Mouse (Mus musculus) hindbrain, embryonic 14.5 days (tissue): Measurements from ENCODE around the gene Pi4kb. TPM values are rescaled to one million over a fixed set of nuclear protein-coding genes. Genes with fewer than 3 reads are reported as not detected.
"Not testable (repeated sequence)": the region's sequence is repeated elsewhere in the genome, so short reads cannot be mapped to it uniquely, and the experiment has no call there.

Source experiments
- ATAC-seq: fragments of 200-750 bp; cut with Nextera tagmentation; 2 replicates; pipeline ENCODE4 v1.8.0; 2017; ENCODE audit warnings: moderate number of reproducible peaks, mild to moderate bottlenecking, moderate TSS enrichment, moderate library complexity; ENCODE audit not compliant: low FRiP score
- DNase-seq: peaks from one replicate; pipeline ENCODE4 v3.0.0-alpha.2; 2015; ENCODE audit warnings: low spot score
- H3K27ac ChIP-seq: fragments of 300-500 bp; sonication (generic); 2 replicates; pipeline ENCODE4 v1.5.1; 2014; ENCODE audit warnings: mild to moderate bottlenecking, moderate library complexity
- H3K27me3 ChIP-seq: fragments of 300-500 bp; sonication (generic); 2 replicates; pipeline ENCODE4 v1.6.1; 2014; ENCODE audit warnings: mild to moderate bottlenecking, low read length, mixed read lengths; ENCODE audit not compliant: control insufficient read depth, insufficient read depth
- H3K36me3 ChIP-seq: fragments of 300-500 bp; sonication (generic); replicated peaks from 2 replicates; pipeline ENCODE4 v1.6.1; 2014; ENCODE audit not compliant: control insufficient read depth, insufficient read depth
- H3K4me1 ChIP-seq: fragments of 300-500 bp; sonication (generic); replicated peaks from 2 replicates; pipeline ENCODE4 v1.6.1; 2014; ENCODE audit warnings: antibody characterized with exemption, low read length, mixed read lengths; ENCODE audit not compliant: control insufficient read depth, insufficient read depth
- H3K4me2 ChIP-seq: fragments of 300-500 bp; sonication (generic); replicated peaks from 2 replicates; pipeline ENCODE4 v1.6.1; 2014; ENCODE audit warnings: mild to moderate bottlenecking, moderate library complexity
- H3K4me3 ChIP-seq: fragments of 300-500 bp; sonication (generic); replicated peaks from 2 replicates; pipeline ENCODE4 v1.5.1; 2014; ENCODE audit warnings: mild to moderate bottlenecking, low read length
- H3K9ac ChIP-seq: fragments of 300-500 bp; sonication (generic); 2 replicates; pipeline ENCODE4 v1.6.1; 2014
- H3K9me3 ChIP-seq: fragments of 300-500 bp; sonication (generic); 2 replicates; pipeline ENCODE4 v1.6.1; 2016; ENCODE audit warnings: low read length; ENCODE audit not compliant: control insufficient read depth
- WGBS: fragments of 180-500 bp; shearing (Covaris S2); extraction: QIAGEN DNeasy Blood & Tissue Kit; methylation state at CpG from one replicate; pipeline ENCODE4 v1.1.7; 2014; 5-methylcytosine and 5-hydroxymethylcytosine counted together
- polyA plus RNA-seq: library from polyadenylated mRNA; unstranded; fragments of >200 nt; fragmentation: Nextera tagmentation; extraction: Ambion mirVana; gene quantifications from 2 replicates; pipeline ENCODE4 v1.2.1, GENCODE M21; 2014

Gene Pi4kb
- polyA plus RNA-seq, 1 experiment from 2014 or later: 28.4 TPM

- H3K36me3 ChIP-seq, H3K27me3 ChIP-seq, ATAC-seq, H3K9me3 ChIP-seq, DNase-seq, H3K9ac ChIP-seq, H3K27ac ChIP-seq, H3K4me2 ChIP-seq, H3K4me3 ChIP-seq, H3K4me1 ChIP-seq: not testable (repeated sequence)
- WGBS: 97% methylated on average over 3 of the region's 3 CpGs
These were observed 40.0 kb upstream of the Pi4kb start for GRCm38 (mm10) chr3:94934564-94934963.

GRCm38 (mm10) chr3:94935332-94935731 is 39.2 kb upstream of the Pi4kb start:
- H3K36me3 ChIP-seq: not testable (repeated sequence)

GRCm38 (mm10) chr3:94936147-94936546 is 38.4 kb upstream of the Pi4kb start:
- H3K4me3 ChIP-seq, H3K4me1 ChIP-seq, DNase-seq, H3K27me3 ChIP-seq, H3K9me3 ChIP-seq, H3K36me3 ChIP-seq, ATAC-seq, H3K4me2 ChIP-seq, H3K27ac ChIP-seq, H3K9ac ChIP-seq: not testable (repeated sequence)
- WGBS: 85% methylated on average over 5 of the region's 5 CpGs

More at GRCm38 (mm10) chr3:94935332-94935731, 39.2 kb upstream of the Pi4kb start:
- not testable (repeated sequence) for DNase-seq, H3K4me2 ChIP-seq, H3K4me3 ChIP-seq, H3K9ac ChIP-seq, H3K4me1 ChIP-seq, H3K27me3 ChIP-seq, ATAC-seq, H3K9me3 ChIP-seq, H3K27ac ChIP-seq
- 82% methylated on average over 3 of the region's 3 CpGs for WGBS

- DNase-seq, H3K4me2 ChIP-seq, H3K9ac ChIP-seq, H3K4me1 ChIP-seq, H3K36me3 ChIP-seq, H3K27ac ChIP-seq, ATAC-seq, H3K27me3 ChIP-seq, H3K9me3 ChIP-seq, H3K4me3 ChIP-seq: not testable (repeated sequence)
- 92% methylated on average over 6 of the region's 7 CpGs for WGBS
These were observed 37.3 kb upstream of the Pi4kb start for GRCm38 (mm10) chr3:94937194-94937593.

GRCm38 (mm10) chr3:94940033-94940432 is 34.5 kb upstream of the Pi4kb start:
- ATAC-seq: 0 out of 2 replicates have a peak, but pooled peaks have one; percentile 31
- WGBS: 68% methylated on average over 9 of the region's 9 CpGs

GRCm38 (mm10) chr3:94942211-94942967 is 32.1 kb upstream of the Pi4kb start:
- not testable (repeated sequence) for ATAC-seq, H3K4me1 ChIP-seq, H3K27ac ChIP-seq, H3K9ac ChIP-seq, H3K4me3 ChIP-seq, H3K27me3 ChIP-seq, H3K9me3 ChIP-seq, H3K4me2 ChIP-seq, DNase-seq, H3K36me3 ChIP-seq
- 91% methylated on average over 8 of the region's 9 CpGs for WGBS

More at GRCm38 (mm10) chr3:94940033-94940432, 34.5 kb upstream of the Pi4kb start:
- not testable (repeated sequence) for H3K36me3 ChIP-seq, H3K4me2 ChIP-seq, H3K27me3 ChIP-seq, DNase-seq, H3K27ac ChIP-seq, H3K4me3 ChIP-seq, H3K9me3 ChIP-seq, H3K9ac ChIP-seq, H3K4me1 ChIP-seq

GRCm38 (mm10) chr3:94943706-94944105 is 30.8 kb upstream of the Pi4kb start:
- not testable (repeated sequence) for ATAC-seq

GRCm38 (mm10) chr3:94948066-94948614 is 26.4 kb upstream of the Pi4kb start:
- Histone ChIP-seq H3K9ac (no peak overlapping the region), H3K4me3 (no peak overlapping the region), H3K4me2 (no peak overlapping the region), H3K27me3 (no peaks in the 10 kb centered on the region), H3K27ac (no peak overlapping the region), H3K4me1 (no peaks in the 10 kb centered on the region), H3K36me3 (no peaks in the 10 kb centered on the region), H3K9me3 (no peaks in the 10 kb centered on the region)
- WGBS: 75% methylated on average over 3 of the region's 3 CpGs
- DNase-seq: no peak
- no peak for ATAC-seq

More at GRCm38 (mm10) chr3:94943706-94944105, 30.8 kb upstream of the Pi4kb start:
- not testable (repeated sequence) for H3K9me3 ChIP-seq, H3K27me3 ChIP-seq, H3K4me3 ChIP-seq, H3K27ac ChIP-seq, H3K4me2 ChIP-seq, H3K9ac ChIP-seq, H3K4me1 ChIP-seq, DNase-seq, H3K36me3 ChIP-seq
- 37% methylated on average over 4 of the region's 4 CpGs for WGBS

GRCm38 (mm10) chr3:94949645-94950044 is 24.9 kb upstream of the Pi4kb start:
- ATAC-seq (no peak), DNase-seq (no peak)
- no peak overlapping the region for H3K27ac ChIP-seq
- H3K9ac ChIP-seq: no peak overlapping the region
- no peaks in the 10 kb centered on the region for H3K9me3 ChIP-seq
- H3K27me3 ChIP-seq: no peaks in the 10 kb centered on the region
- H3K4me2 ChIP-seq: no peak overlapping the region
- no peak overlapping the region for H3K4me3 ChIP-seq
- H3K4me1 ChIP-seq: peaks cover 1% of the 10 kb centered on the region
- 83% methylated on average over 3 of the region's 3 CpGs for WGBS
- no peaks in the 10 kb centered on the region for H3K36me3 ChIP-seq
